Mouse (Mus musculus) MN1 (cell line): ENCODE measurements at regions not wholly inside any gene's neighbourhood (a gene's known extent, or its start where the extent isn't known, plus 50 kb on each side); places are given as distances from the start of the nearest gene placed in this dataset.

ENCODE experiments used
- DNase-seq: peaks from one replicate; pipeline ENCODE4 v3.0.0-alpha.2; 2016; ENCODE audit warnings: low spot score

GRCm38 (mm10) chr7:111134496-111134895 is 51.7 kb upstream of the Eif4g2 start:
- no peak for DNase-seq
